Mouse (Mus musculus) 416B (cell line): ENCODE data around the gene Tirap.
A peak's percentile ranks its signal among the peaks of the same experiment; 100 is the strongest.

Source experiments
- DNase-seq: peaks from one replicate; pipeline ENCODE4 v3.0.0; 2011; ENCODE audit warnings: low read depth

Tirap gene

GRCm38 (mm10) chr9:35199772-35200471 is at the start of gene Tirap, which contains the start of gene Srpr:
Tirap (minus strand) TSS chr9:35200291.
Srpr (plus strand) TSS chr9:35200175.
- peak; percentile 81 for DNase-seq

GRCm38 (mm10) chr9:35249476-35249875 is 49.4 kb upstream of the Tirap start:
- no peak for DNase-seq

- no peak for DNase-seq
Observed at GRCm38 (mm10) chr9:35247405-35247804, 47.3 kb upstream of the Tirap start.

- peak; percentile 50 for DNase-seq
Observed at GRCm38 (mm10) chr9:35239734-35240133, 39.6 kb upstream of the Tirap start.

GRCm38 (mm10) chr9:35238915-35239571 is 39.0 kb upstream of the Tirap start:
- DNase-seq, result no peak

- no peak for DNase-seq
Observed at GRCm38 (mm10) chr9:35238371-35238770, 38.3 kb upstream of the Tirap start.

- no peak for DNase-seq
Observed at GRCm38 (mm10) chr9:35235996-35236395, 35.9 kb upstream of the Tirap start.

GRCm38 (mm10) chr9:35228671-35229070 is 28.6 kb upstream of the Tirap start:
- no peak for DNase-seq

GRCm38 (mm10) chr9:35223466-35223865 is 23.4 kb upstream of the Tirap start:
- no peak for DNase-seq

GRCm38 (mm10) chr9:35217963-35218362 is 17.9 kb upstream of the Tirap start:
- DNase-seq, result no peak

GRCm38 (mm10) chr9:35211573-35212511 is 11.8 kb upstream of the Tirap start:
- no peak for DNase-seq

GRCm38 (mm10) chr9:35210542-35211474 is 10.7 kb upstream of the Tirap start, which contains the start of gene Foxred1:
Foxred1 (minus strand) TSS chr9:35211055.
- DNase-seq, result peak; percentile 99

GRCm38 (mm10) chr9:35204421-35204820 is 4.3 kb upstream of the Tirap start:
- no peak for DNase-seq

GRCm38 (mm10) chr9:35203536-35203935 is 3.4 kb upstream of the Tirap start:
- no peak for DNase-seq

GRCm38 (mm10) chr9:35200529-35201060 is 504 bp upstream of the Tirap start:
- peak; percentile 37 for DNase-seq

- peak; percentile 58 for DNase-seq
Observed at GRCm38 (mm10) chr9:35198945-35199771, 933 bp downstream of the Tirap start.

- DNase-seq, result no peak
Observed at GRCm38 (mm10) chr9:35198351-35198750, 1.7 kb downstream of the Tirap start.

GRCm38 (mm10) chr9:35197625-35198024 is 2.5 kb downstream of the Tirap start:
- DNase-seq, result no peak

GRCm38 (mm10) chr9:35194048-35194447 is 6.0 kb downstream of the Tirap start:
- peak; percentile 44 for DNase-seq

GRCm38 (mm10) chr9:35192983-35193542 is 7.0 kb downstream of the Tirap start:
- no peak for DNase-seq
